Mouse (Mus musculus) gastrocnemius, adult 2 months (tissue): Measurements from ENCODE around the gene Tinf2. TPM values are rescaled to one million over a fixed set of nuclear protein-coding genes. Genes with fewer than 3 reads are reported as not detected.
A peak's percentile ranks its signal among the peaks of the same experiment; 100 is the strongest.

ENCODE experiments used
- DNase-seq: peaks from one replicate; pipeline ENCODE4 v3.0.0; 2022
- H3K27ac ChIP-seq: fragments of 200-600 bp; 2 replicates; pipeline ENCODE4 v1.8.1; 2022; ENCODE audit warnings: mild to moderate bottlenecking
- H3K4me3 ChIP-seq: fragments of 200-600 bp; 2 replicates; pipeline ENCODE4 v1.8.1; 2022; ENCODE audit warnings: mild to moderate bottlenecking, moderate library complexity
- CTCF ChIP-seq: fragments of 200-600 bp; IDR thresholded peaks from 2 replicates; pipeline ENCODE4 v1.8.1; 2022; ENCODE audit warnings: antibody characterized with exemption, mild to moderate bottlenecking, moderate library complexity
- intact Hi-C: fragments of 180-260 bp; cut with DNase I; formaldehyde crosslinking; loops from one replicate; pipeline ENCODE4 v1.15.1; 2025
- total RNA-seq, 2 experiments: library from RNA; stranded (reverse); gene quantifications; 2 replicates each; pipeline ENCODE4 v1.2.3; 2021

The Tinf2 gene
- total RNA-seq, 2 experiments from 2014 or later, result 10.4 to 13.1 TPM

GRCm38 (mm10) chr14:55643060-55643907 lies 38.3 kb downstream of the Tinf2 start, which contains the start of gene Tm9sf1:
Gene Tm9sf1, minus strand, starts transcription at chr14:55643806.
- intact Hi-C loops, result no loop called here
- no peak; the same call in 1 of the 2 replicates for TF ChIP-seq CTCF
- DNase-seq, result peak; percentile 90
- peak within 1 kb of the TSS; percentile 94 for H3K4me3 ChIP-seq
- peak within 1 kb of the TSS; percentile 100 for H3K27ac ChIP-seq

GRCm38 (mm10) chr14:55642679-55643059 lies 39.0 kb downstream of the Tinf2 start:
- intact Hi-C loops, result no loop called here
- no peak for TF ChIP-seq CTCF
- Histone ChIP-seq H3K27ac (peak overlapping the region; percentile 100), H3K4me3 (peak overlapping the region; percentile 94)
- DNase-seq, result no peak

- Histone ChIP-seq H3K4me3 (no peak overlapping the region), H3K27ac (no peak overlapping the region)
- no peak for TF ChIP-seq CTCF
- no peak for DNase-seq
- intact Hi-C loops, result no loop called here
Observed at GRCm38 (mm10) chr14:55641291-55641690, 40.3 kb downstream of the Tinf2 start.

GRCm38 (mm10) chr14:55640816-55641215 lies 40.8 kb downstream of the Tinf2 start:
- DNase-seq, result no peak
- TF ChIP-seq CTCF, result no peak
- intact Hi-C loops, result no loop called here
- H3K4me3 ChIP-seq, result no peak overlapping the region
- H3K27ac ChIP-seq, result no peak overlapping the region

- intact Hi-C loops, result no loop called here
- Histone ChIP-seq H3K4me3 (no peak within 1 kb of the TSS), H3K27ac (no peak within 1 kb of the TSS)
- DNase-seq, result no peak
- no peak for TF ChIP-seq CTCF
Observed at GRCm38 (mm10) chr14:55637795-55638194, 43.8 kb downstream of the Tinf2 start, which contains the start of gene Gm49378. Gene Gm49378, minus strand, starts transcription at chr14:55637895.

- Histone ChIP-seq H3K27ac (peak within 1 kb of the TSS; percentile 87), H3K4me3 (peak within 1 kb of the TSS; percentile 84)
- peak; percentile 93 for DNase-seq
- intact Hi-C loops, result no loop called here
- TF ChIP-seq CTCF, result no peak
Observed at GRCm38 (mm10) chr14:55635523-55636007, 46.1 kb downstream of the Tinf2 start, which contains the start of gene Ipo4. Gene Ipo4, minus strand, starts transcription at chr14:55635957.

- peak overlapping the region; percentile 84 for H3K4me3 ChIP-seq
- peak overlapping the region; percentile 87 for H3K27ac ChIP-seq
- TF ChIP-seq CTCF, result no peak
- DNase-seq, result no peak
- intact Hi-C loops, result no loop called here
Observed at GRCm38 (mm10) chr14:55634874-55635522, 46.6 kb downstream of the Tinf2 start.

DNA sequence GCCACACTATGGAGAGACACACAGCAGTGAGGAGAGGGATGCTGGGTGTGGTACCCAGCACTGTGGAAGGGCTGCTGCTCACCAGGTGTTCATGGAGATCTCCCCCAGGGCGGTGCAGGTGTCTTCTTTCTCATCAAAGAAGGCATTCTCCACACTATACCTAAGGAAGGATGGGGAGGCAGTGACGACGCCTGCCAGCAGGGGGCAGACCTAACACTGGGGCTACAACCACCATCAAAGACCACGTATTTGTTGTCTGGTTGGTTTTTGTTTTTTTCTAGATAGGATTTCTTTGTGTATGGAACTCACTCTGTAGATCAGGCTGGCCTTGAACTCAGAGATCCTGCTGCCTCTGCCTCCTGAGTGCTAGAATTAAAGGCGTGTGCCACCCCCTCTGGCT lies 52.3 kb downstream of the Tinf2 start:
- peak; percentile 90 for TF ChIP-seq CTCF
- intact Hi-C loops, result loop anchor here (2.0 kb wide), 1 partner anchor 113 kb away; no protein-coding TSS in a partner anchor
- no peak overlapping the region for H3K4me3 ChIP-seq
- DNase-seq, result peak; percentile 70
- no peak overlapping the region for H3K27ac ChIP-seq

- Histone ChIP-seq H3K4me3 (no peak overlapping the region), H3K27ac (no peak overlapping the region)
- DNase-seq, result no peak
- intact Hi-C loops, result loop anchor here (2.0 kb wide), 1 partner anchor 115 kb away; no protein-coding TSS in a partner anchor
- no peak for TF ChIP-seq CTCF
Observed at GRCm38 (mm10) chr14:55628077-55628827, 53.4 kb downstream of the Tinf2 start.

Other genes with a start within 250 kb of the Tinf2 start
- 10 to 100 TPM; 28.4 to 68.7 TPM for gene Dhrs4, start 203.1 kb downstream of the Tinf2 start, total RNA-seq
- under 1 TPM; 0.43 to 0.95 TPM for gene Carmil3, start 191.2 kb downstream of the Tinf2 start, total RNA-seq
- gene Cpne6, start 171.4 kb downstream of the Tinf2 start, total RNA-seq, result not detected
- not detected for gene Nrl, start 156.8 kb downstream of the Tinf2 start, total RNA-seq
- 1 to 10 TPM; 3.5 to 4.2 TPM for gene Pck2, start 141.6 kb downstream of the Tinf2 start, total RNA-seq
- 100 to 1,000 TPM; 129 to 133 TPM for gene Dcaf11, start 121.8 kb downstream of the Tinf2 start, total RNA-seq
- gene A730061H03Rik, start 121.4 kb downstream of the Tinf2 start, total RNA-seq, result not detected
- gene Fitm1, start 106.2 kb downstream of the Tinf2 start, total RNA-seq, result 100 to 1,000 TPM; 282 to 334 TPM
- 10 to 100 TPM; 53.3 to 75.5 TPM for gene Psme1, start 103.7 kb downstream of the Tinf2 start, total RNA-seq
- gene Emc9, start 96.5 kb downstream of the Tinf2 start, total RNA-seq, result 10 to 100 TPM; 30.3 to 45.2 TPM
- 10 to 100 TPM; 33.8 to 54.8 TPM for gene Psme2, start 90.7 kb downstream of the Tinf2 start, total RNA-seq
- 10 to 100 TPM; 17.1 to 20.4 TPM for gene Rnf31, start 90.1 kb downstream of the Tinf2 start, total RNA-seq
- gene Irf9, start 78.2 kb downstream of the Tinf2 start, total RNA-seq, result 1 to 10 TPM; 4.7 to 5.1 TPM
- not detected for gene Rec8, start 63.8 kb downstream of the Tinf2 start, total RNA-seq
- gene Ipo4, start 45.9 kb downstream of the Tinf2 start, total RNA-seq, result 10 to 100 TPM; 73.2 to 81.0 TPM
- gene Gm49378, start 43.9 kb downstream of the Tinf2 start, total RNA-seq, result 1 to 10 TPM; 1.1 to 2.3 TPM
- gene Tm9sf1, start 38.0 kb downstream of the Tinf2 start, total RNA-seq, result 10 to 100 TPM; 15.0 to 21.3 TPM
- gene Tssk4, start 31.6 kb downstream of the Tinf2 start, total RNA-seq, result under 1 TPM; 0.20 to 0.28 TPM
- gene Mdp1, start 21.3 kb downstream of the Tinf2 start, total RNA-seq, result 10 to 100 TPM; 17.4 to 23.8 TPM
- 1 to 10 TPM; 2.4 to 3.1 TPM for gene Gmpr2, start 9.9 kb downstream of the Tinf2 start, total RNA-seq
- 100 to 1,000 TPM; 188 to 211 TPM for gene Nedd8, start 9.7 kb downstream of the Tinf2 start, total RNA-seq
- gene Tgm1, start 32.1 kb upstream of the Tinf2 start, total RNA-seq, result under 1 TPM in 1 of 2 experiments, not detected in 1; 0.11 TPM
- gene Rabggta, start 40.4 kb upstream of the Tinf2 start, total RNA-seq, result 10 to 100 TPM in 1 of 2 experiments, 1 to 10 TPM in 1; 9.8 to 10.6 TPM
- 10 to 100 TPM; 29.1 to 33.0 TPM for gene Dhrs1, start 63.9 kb upstream of the Tinf2 start, total RNA-seq
- 10 to 100 TPM in 1 of 2 experiments, 1 to 10 TPM in 1; 9.8 to 10.4 TPM for gene Nop9, start 63.9 kb upstream of the Tinf2 start, total RNA-seq
- gene Cideb, start 76.6 kb upstream of the Tinf2 start, total RNA-seq, result not detected
- gene Ltb4r2, start 79.6 kb upstream of the Tinf2 start, total RNA-seq, result not detected
- under 1 TPM in 1 of 2 experiments, not detected in 1; 0.18 TPM for gene Ltb4r1, start 84.1 kb upstream of the Tinf2 start, total RNA-seq
- gene Adcy4, start 102.3 kb upstream of the Tinf2 start, total RNA-seq, result 10 to 100 TPM in 1 of 2 experiments, 1 to 10 TPM in 1; 6.8 to 10.1 TPM
- 1 to 10 TPM in 1 of 2 experiments, under 1 TPM in 1; 0.64 to 1.1 TPM for gene Ripk3, start 107.0 kb upstream of the Tinf2 start, total RNA-seq
- 1 to 10 TPM; 3.4 to 3.8 TPM for gene Nfatc4, start 141.3 kb upstream of the Tinf2 start, total RNA-seq
- gene Nynrin, start 172.2 kb upstream of the Tinf2 start, total RNA-seq, result 1 to 10 TPM; 1.6 to 2.0 TPM
- gene Cbln3, start 202.6 kb upstream of the Tinf2 start, total RNA-seq, result not detected
- 1 to 10 TPM; 6.4 to 8.1 TPM for gene Khnyn, start 203.1 kb upstream of the Tinf2 start, total RNA-seq
- 100 to 1,000 TPM; 113 to 127 TPM for gene Sdr39u1, start 218.5 kb upstream of the Tinf2 start, total RNA-seq